Mouse (Mus musculus) central nervous system, embryonic 18 days (tissue): ENCODE data around the gene Gprc5c. TPM values are rescaled to one million over a fixed set of nuclear protein-coding genes. Genes with fewer than 3 reads are reported as not detected.

Experiments used
- polyA plus RNA-seq: library from polyadenylated mRNA; depleted of rRNA; stranded (reverse); fragments of >200 nt; gene quantifications from 2 replicates; pipeline ENCODE4 v1.2.3, GENCODE M21; 2012; rRNA removed

Gprc5c gene
- polyA plus RNA-seq = 3.2 and 5.0 TPM in 2 replicates

GRCm38 (mm10) chr11:114850452-114851268 is at the start of gene Gprc5c:
Gprc5c (plus strand) TSS chr11:114851152.

GRCm38 (mm10) chr11:114889991-114890518 is 39.1 kb downstream of the Gprc5c start, which contains the start of gene Cd300a:
Cd300a (plus strand) TSS chr11:114890041.

Other genes with a start within 250 kb of the Gprc5c start
- gene Rpl38, start 182.6 kb upstream of the Gprc5c start, polyA plus RNA-seq = 2,499 and 2,516 TPM in 2 replicates
- 15.2 and 15.8 TPM in 2 replicates for gene Ttyh2, start 175.7 kb upstream of the Gprc5c start, polyA plus RNA-seq
- 2.6 and 2.9 TPM in 2 replicates for gene Dnaic2, start 123.7 kb upstream of the Gprc5c start, polyA plus RNA-seq
- 1.8 and 3.3 TPM in 2 replicates for gene Kif19a, start 85.8 kb upstream of the Gprc5c start, polyA plus RNA-seq
- 23.1 and 25.3 TPM in 2 replicates for gene Btbd17, start 55.2 kb upstream of the Gprc5c start, polyA plus RNA-seq
- gene Gpr142, start 52.2 kb upstream of the Gprc5c start, polyA plus RNA-seq = not detected in 2 replicates
- 0.68 and 0.74 TPM in 2 replicates for gene Cd300a, start 38.9 kb downstream of the Gprc5c start, polyA plus RNA-seq
- 0.13 TPM in 1 of 2 replicates, not detected in the other for gene Cd300lb, start 83.2 kb downstream of the Gprc5c start, polyA plus RNA-seq
- gene Cd300c, start 118.0 kb downstream of the Gprc5c start, polyA plus RNA-seq = not detected in 2 replicates
- 0.03 and 0.05 TPM in 2 replicates for gene Cd300ld, start 138.8 kb downstream of the Gprc5c start, polyA plus RNA-seq
- 0.87 and 0.96 TPM in 2 replicates for gene Cd300c2, start 150.7 kb downstream of the Gprc5c start, polyA plus RNA-seq
- 0.23 TPM in 1 of 2 replicates, not detected in the other for gene Cd300ld2, start 165.0 kb downstream of the Gprc5c start, polyA plus RNA-seq
- 0.27 TPM in 1 of 2 replicates, not detected in the other for gene Cd300ld4, start 175.9 kb downstream of the Gprc5c start, polyA plus RNA-seq
- gene Cd300ld5, start 186.6 kb downstream of the Gprc5c start, polyA plus RNA-seq = 0.33 TPM in 1 of 2 replicates, not detected in the other
- gene Cd300ld3, start 197.3 kb downstream of the Gprc5c start, polyA plus RNA-seq = 0.58 TPM in 1 of 2 replicates, not detected in the other
- gene Cd300e, start 211.0 kb downstream of the Gprc5c start, polyA plus RNA-seq = 0.04 TPM in 1 of 2 replicates, not detected in the other
- 0.79 and 0.87 TPM in 2 replicates for gene Rab37, start 240.3 kb downstream of the Gprc5c start, polyA plus RNA-seq